Mouse (Mus musculus) liver, adult 10 weeks (tissue): ENCODE measurements around the gene Gm13276. TPM values are rescaled to one million over a fixed set of nuclear protein-coding genes. Genes with fewer than 3 reads are reported as not detected.

ENCODE experiments used
- polyA plus RNA-seq: library from polyadenylated mRNA; stranded (reverse); fragments of 350-450 nt; fragmentation: Illumina TruSeq; extraction: RNeasy Lipid Tissue Mini Kit (QIAGEN cat#74804); gene quantifications from one replicate; pipeline ENCODE4 v1.2.3, GENCODE M21; 2014; ENCODE audit warnings: low read depth, low replicate concordance

Gm13276 gene
- polyA plus RNA-seq, result not detected

DNA sequence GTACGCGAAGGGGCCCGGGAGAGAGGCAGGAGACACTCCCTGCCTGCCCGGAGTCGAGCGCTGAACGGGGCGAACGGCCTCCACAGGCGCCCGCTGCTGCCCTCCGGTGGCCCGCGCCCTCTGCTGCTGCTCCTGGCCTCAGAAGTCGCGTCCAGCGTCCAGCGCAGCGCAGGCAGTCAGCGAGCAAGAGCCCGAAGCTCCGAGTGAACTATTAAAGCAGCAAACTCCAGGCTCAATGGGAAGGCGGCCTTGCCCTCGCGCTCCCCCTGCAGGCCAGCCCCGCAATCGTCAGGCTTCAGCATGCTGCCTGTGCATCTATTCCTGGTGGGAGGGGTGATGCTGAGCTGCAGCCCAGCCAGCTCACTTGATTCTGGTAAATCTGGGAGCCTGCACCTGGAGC is at the start of gene Gm13276:
Gene Gm13276 (plus strand): TSS at position 301 of the 400 bp plus-strand sequence.

DNA sequence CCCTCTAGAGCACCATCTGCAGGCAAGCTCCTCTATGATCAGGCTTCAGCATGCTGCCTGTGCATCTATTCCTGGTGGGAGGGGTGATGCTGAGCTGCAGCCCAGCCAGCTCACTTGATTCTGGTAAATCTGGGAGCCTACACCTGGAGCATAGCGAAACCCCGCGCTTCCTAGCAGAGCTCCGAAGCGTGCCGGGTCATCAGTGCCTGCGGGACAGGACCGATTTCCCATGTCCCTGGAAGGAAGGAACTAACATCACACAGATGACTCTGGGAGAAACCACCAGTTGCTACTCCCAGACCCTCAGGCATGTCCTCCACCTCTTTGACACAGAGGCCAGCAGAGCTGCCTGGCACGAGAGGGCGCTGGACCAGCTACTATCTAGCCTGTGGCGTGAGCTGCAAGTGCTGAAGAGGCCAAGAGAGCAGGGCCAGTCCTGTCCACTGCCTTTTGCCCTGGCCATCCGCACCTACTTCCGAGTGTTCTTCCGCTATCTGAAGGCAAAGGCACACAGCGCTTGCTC is 30.6 kb upstream of the Gm13276 start, which contains the start of gene Gm13271:
Gene Gm13271 (plus strand): TSS at position 51 of the 523 bp plus-strand sequence.

DNA sequence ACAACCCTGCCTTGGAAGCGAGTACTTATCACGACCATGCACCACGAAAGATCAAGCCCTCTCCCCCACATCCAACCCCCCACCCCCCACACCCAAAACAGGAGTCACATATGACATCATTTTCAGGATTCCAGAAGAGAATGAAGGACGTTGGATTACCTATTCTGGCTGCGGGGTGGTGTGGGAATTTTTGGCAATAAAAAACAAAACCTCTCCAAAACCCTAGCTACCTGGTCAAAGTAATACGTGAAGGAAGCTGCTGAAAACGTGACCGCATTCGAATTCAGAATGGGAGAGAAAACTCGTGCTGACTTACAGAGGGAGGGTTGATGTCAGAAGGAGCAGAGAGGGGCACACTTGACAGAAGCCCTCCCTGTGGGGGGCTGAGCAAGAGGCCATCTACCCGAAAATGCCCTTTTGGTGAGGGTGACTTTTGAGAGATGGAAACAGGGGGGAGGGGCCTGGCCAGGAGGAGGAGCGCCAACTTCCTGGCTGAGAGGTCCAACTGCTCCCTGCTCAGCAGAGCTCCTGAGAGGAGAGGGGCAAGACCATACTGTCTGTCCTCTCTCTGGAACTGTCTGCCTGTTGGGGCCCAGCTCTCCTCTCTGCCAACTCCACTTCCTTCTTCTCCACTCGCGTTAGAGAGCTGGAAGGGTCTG is 25.8 kb upstream of the Gm13276 start, which contains the start of gene Gm13283:
Gene Gm13283 (plus strand): TSS at position 510 of the 659 bp plus-strand sequence.

DNA sequence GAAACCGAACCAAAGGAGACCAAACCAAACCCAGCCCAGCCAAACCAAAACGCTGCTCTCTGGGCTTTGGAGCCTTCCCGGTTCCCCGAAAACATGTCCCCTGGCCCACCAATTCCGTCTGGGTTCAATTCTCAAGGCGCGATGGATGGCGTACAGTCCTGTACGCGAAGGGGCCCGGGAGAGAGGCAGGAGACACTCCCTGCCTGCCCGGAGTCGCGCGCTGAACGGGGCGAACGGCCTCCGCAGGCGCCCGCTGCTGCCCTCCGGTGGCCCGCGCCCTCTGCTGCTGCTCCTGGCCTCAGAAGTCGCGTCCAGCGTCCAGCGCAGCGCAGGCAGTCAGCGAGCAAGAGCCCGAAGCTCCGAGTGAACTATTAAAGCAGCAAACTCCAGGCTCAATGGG is 12.0 kb upstream of the Gm13276 start, which contains the start of gene Gm13290:
Gene Gm13290 (plus strand): TSS at position 301 of the 400 bp plus-strand sequence.

DNA sequence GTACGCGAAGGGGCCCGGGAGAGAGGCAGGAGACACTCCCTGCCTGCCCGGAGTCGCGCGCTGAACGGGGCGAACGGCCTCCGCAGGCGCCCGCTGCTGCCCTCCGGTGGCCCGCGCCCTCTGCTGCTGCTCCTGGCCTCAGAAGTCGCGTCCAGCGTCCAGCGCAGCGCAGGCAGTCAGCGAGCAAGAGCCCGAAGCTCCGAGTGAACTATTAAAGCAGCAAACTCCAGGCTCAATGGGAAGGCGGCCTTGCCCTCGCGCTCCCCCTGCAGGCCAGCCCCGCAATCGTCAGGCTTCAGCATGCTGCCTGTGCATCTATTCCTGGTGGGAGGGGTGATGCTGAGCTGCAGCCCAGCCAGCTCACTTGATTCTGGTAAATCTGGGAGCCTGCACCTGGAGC is 8.9 kb upstream of the Gm13276 start, which contains the start of gene Gm13289:
Gene Gm13289 (plus strand): TSS at position 301 of the 400 bp plus-strand sequence.

DNA sequence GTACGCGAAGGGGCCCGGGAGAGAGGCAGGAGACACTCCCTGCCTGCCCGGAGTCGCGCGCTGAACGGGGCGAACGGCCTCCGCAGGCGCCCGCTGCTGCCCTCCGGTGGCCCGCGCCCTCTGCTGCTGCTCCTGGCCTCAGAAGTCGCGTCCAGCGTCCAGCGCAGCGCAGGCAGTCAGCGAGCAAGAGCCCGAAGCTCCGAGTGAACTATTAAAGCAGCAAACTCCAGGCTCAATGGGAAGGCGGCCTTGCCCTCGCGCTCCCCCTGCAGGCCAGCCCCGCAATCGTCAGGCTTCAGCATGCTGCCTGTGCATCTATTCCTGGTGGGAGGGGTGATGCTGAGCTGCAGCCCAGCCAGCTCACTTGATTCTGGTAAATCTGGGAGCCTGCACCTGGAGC is 6.0 kb upstream of the Gm13276 start, which contains the start of gene Gm13272:
Gene Gm13272 (plus strand): TSS at position 301 of the 400 bp plus-strand sequence.

DNA sequence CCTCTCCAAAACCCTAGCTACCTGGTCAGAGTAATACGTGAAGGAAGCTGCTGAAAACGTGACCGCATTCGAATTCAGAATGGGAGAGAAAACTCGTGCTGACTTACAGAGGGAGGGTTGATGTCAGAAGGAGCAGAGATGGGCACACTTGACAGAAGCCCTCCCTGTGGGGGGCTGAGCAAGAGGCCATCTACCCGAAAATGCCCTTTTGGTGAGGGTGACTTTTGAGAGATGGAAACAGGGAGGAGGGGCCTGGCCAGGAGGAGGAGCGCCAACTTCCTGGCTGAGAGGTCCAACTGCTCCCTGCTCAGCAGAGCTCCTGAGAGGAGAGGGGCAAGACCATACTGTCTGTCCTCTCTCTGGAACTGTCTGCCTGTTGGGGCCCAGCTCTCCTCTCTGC is 3.7 kb upstream of the Gm13276 start, which contains the start of gene Ifnz:
Gene Ifnz (plus strand): TSS at position 301 of the 400 bp plus-strand sequence.

DNA sequence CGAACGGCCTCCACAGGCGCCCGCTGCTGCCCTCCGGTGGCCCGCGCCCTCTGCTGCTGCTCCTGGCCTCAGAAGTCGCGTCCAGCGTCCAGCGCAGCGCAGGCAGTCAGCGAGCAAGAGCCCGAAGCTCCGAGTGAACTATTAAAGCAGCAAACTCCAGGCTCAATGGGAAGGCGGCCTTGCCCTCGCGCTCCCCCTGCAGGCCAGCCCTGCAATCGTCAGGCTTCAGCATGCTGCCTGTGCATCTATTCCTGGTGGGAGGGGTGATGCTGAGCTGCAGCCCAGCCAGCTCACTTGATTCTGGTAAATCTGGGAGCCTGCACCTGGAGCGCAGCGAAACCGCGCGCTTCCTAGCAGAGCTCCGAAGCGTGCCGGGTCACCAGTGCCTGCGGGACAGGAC is 2.9 kb downstream of the Gm13276 start, which contains the start of gene Gm13277:
Gene Gm13277 (plus strand): TSS at position 231 of the 400 bp plus-strand sequence.

DNA sequence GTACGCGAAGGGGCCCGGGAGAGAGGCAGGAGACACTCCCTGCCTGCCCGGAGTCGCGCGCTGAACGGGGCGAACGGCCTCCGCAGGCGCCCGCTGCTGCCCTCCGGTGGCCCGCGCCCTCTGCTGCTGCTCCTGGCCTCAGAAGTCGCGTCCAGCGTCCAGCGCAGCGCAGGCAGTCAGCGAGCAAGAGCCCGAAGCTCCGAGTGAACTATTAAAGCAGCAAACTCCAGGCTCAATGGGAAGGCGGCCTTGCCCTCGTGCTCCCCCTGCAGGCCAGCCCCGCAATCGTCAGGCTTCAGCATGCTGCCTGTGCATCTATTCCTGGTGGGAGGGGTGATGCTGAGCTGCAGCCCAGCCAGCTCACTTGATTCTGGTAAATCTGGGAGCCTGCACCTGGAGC is 5.7 kb downstream of the Gm13276 start, which contains the start of gene Gm13278:
Gene Gm13278 (plus strand): TSS at position 301 of the 400 bp plus-strand sequence.

DNA sequence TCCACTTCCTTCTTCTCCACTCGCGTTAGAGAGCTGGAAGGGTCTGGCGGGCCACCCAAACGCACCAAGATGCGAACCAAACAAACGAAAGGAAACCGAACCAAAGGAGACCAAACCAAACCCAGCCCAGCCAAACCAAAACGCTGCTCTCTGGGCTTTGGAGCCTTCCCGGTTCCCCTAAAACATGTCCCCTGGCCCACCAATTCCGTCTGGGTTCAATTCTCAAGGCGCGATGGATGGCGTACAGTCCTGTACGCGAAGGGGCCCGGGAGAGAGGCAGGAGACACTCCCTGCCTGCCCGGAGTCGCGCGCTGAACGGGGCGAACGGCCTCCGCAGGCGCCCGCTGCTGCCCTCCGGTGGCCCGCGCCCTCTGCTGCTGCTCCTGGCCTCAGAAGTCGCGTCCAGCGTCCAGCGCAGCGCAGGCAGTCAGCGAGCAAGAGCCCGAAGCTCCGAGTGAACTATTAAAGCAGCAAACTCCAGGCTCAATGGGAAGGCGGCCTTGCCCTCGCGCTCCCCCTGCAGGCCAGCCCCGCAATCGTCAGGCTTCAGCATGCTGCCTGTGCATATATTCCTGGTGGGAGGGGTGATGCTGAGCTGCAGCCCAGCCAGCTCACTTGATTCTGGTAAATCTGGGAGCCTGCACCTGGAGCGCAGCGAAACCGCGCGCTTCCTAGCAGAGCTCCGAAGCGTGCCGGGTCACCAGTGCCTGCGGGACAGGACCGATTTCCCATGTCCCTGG is 8.6 kb downstream of the Gm13276 start, which contains the start of gene Gm13275:
Gene Gm13275 (plus strand): TSS at position 552 of the 740 bp plus-strand sequence.

DNA sequence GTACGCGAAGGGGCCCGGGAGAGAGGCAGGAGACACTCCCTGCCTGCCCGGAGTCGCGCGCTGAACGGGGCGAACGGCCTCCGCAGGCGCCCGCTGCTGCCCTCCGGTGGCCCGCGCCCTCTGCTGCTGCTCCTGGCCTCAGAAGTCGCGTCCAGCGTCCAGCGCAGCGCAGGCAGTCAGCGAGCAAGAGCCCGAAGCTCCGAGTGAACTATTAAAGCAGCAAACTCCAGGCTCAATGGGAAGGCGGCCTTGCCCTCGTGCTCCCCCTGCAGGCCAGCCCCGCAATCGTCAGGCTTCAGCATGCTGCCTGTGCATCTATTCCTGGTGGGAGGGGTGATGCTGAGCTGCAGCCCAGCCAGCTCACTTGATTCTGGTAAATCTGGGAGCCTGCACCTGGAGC is 11.6 kb downstream of the Gm13276 start, which contains the start of gene Gm13279:
Gene Gm13279 (plus strand): TSS at position 301 of the 400 bp plus-strand sequence.

DNA sequence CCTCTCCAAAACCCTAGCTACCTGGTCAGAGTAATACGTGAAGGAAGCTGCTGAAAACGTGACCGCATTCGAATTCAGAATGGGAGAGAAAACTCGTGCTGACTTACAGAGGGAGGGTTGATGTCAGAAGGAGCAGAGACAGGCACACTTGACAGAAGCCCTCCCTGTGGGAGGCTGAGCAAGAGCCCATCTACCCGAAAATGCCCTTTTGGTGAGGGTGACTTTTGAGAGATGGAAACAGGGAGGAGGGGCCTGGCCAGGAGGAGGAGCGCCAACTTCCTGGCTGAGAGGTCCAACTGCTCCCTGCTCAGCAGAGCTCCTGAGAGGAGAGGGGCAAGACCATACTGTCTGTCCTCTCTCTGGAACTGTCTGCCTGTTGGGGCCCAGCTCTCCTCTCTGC is 13.9 kb downstream of the Gm13276 start, which contains the start of gene Gm13285:
Gene Gm13285 (plus strand): TSS at position 301 of the 400 bp plus-strand sequence.

DNA sequence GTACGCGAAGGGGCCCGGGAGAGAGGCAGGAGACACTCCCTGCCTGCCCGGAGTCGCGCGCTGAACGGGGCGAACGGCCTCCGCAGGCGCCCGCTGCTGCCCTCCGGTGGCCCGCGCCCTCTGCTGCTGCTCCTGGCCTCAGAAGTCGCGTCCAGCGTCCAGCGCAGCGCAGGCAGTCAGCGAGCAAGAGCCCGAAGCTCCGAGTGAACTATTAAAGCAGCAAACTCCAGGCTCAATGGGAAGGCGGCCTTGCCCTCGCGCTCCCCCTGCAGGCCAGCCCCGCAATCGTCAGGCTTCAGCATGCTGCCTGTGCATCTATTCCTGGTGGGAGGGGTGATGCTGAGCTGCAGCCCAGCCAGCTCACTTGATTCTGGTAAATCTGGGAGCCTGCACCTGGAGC is 17.4 kb downstream of the Gm13276 start, which contains the start of gene Gm13287:
Gene Gm13287 (plus strand): TSS at position 301 of the 400 bp plus-strand sequence.

DNA sequence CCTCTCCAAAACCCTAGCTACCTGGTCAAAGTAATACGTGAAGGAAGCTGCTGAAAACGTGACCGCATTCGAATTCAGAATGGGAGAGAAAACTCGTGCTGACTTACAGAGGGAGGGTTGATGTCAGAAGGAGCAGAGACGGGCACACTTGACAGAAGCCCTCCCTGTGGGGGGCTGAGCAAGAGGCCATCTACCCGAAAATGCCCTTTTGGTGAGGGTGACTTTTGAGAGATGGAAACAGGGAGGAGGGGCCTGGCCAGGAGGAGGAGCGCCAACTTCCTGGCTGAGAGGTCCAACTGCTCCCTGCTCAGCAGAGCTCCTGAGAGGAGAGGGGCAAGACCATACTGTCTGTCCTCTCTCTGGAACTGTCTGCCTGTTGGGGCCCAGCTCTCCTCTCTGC is 19.7 kb downstream of the Gm13276 start, which contains the start of gene Gm13288:
Gene Gm13288 (plus strand): TSS at position 301 of the 400 bp plus-strand sequence.

DNA sequence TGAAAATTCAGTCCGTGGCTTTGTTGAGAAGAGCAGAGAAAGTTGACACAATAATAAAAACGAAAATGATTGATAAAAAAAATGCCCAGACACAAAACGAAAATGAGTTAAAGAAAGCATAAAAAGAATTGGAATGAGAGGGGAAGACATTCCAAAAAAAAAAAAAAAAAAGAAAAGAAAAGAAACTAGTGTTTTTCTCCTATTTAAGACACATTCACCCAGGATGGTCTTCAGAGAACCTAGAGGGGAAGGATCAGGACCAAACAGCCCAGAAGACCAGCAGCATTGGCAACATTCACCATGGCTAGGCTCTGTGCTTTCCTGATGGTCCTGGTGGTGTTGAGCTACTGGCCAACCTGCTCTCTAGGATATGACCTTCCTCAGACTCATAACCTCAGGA is 30.4 kb downstream of the Gm13276 start, which contains the start of gene Ifna7:
Gene Ifna7 (plus strand): TSS at position 301 of the 400 bp plus-strand sequence.

DNA sequence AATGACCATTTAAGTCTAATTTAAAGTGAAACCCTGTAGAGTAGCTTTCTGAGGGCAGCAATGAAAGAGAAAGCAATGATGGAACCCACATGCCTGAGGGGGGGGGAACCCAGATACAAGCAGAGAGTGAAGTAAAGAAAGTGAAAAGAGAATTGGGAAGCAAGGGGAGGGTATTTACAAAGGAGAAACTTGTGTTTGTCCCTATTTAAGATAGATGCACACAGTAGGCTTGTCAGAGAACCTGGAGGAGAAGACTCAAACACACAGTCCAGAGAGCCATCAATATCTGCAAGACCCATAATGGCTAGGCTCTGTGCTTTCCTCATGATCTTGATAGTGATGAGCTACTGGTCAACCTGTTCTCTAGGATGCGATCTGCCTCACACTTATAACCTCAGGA is 34.1 kb downstream of the Gm13276 start, which contains the start of gene Ifna11:
Gene Ifna11 (plus strand): TSS at position 301 of the 400 bp plus-strand sequence.

DNA sequence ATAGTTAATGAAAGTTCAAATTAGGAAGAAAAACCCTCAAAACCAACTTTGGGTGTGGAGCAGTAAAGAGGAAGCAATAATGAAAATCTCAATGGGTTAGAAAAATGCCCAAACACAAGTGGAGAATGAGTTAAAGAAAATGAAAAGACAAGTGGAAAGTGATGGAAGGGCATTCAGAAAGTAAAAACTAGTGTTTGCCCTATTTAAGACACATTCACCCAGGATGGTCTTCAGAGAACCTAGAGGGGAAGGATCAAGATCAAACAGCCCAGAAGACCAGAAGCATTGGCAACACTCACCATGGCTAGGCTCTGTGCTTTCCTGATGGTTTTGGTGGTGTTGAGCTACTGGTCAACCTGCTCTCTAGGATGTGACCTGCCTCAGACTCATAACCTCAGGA is 41.6 kb downstream of the Gm13276 start, which contains the start of gene Ifna6:
Gene Ifna6 (plus strand): TSS at position 301 of the 400 bp plus-strand sequence.

DNA sequence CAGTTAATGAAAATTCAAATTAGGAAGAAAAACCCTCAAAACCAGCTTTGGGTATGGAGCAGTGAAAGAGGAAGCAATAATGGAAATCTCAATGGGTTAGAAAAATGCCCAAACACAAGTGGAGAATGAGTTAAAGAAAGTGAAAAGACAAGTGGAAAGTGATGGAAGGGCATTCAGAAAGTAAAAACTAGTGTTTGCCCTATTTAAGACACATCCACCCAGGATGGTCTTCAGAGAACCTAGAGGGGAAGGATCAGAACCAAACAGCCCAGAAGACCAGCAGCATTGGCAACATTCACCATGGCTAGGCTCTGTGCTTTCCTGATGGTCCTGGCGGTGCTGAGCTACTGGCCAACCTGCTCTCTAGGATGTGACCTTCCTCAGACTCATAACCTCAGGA is 49.7 kb downstream of the Gm13276 start, which contains the start of gene Ifna5:
Gene Ifna5 (plus strand): TSS at position 301 of the 400 bp plus-strand sequence.

